ENCODE assay signal across 20 mouse cellular contexts in the genomic region with DNA sequence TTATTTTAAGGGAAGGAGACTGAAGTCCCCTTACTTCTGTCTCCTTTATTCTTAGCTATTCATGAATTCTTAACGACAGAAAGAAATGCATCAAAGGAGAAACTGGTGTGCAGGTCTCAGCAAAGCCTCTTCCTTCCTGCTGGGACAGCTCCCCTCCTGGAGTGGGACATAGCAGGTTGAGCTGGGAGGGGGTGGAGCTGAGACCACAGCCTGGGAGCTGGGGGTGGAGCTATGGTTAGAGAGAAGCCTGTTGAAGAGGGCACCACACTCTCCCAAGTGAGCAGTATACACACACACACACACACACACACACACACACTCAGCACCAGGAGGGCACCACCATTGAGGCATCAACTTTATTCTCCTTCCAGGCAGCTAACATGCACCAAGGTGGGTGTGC.
A peak's percentile ranks its signal among the peaks of the same experiment; 100 is the strongest.
DNase-seq lines count a peak whose midpoint lies in the region; ATAC-seq lines count a peak whose summit lies in the region.
"Had no signal": no experiment of that assay in that cellular context is flagged by ENCODE, and none has a peak within 500 bp of the region (broad histone marks: within the 10 kb centered on the region; RNA-seq: fewer than 3 reads in every experiment).

No protein-coding gene starts in this region.

- H3K4me1 ChIP-seq in embryonic facial prominence, embryonic 14.5 days (ENCODE audit: control insufficient read depth, insufficient read depth, low read length), result peaks cover 15% of the 10 kb centered on the region
- peaks cover 29% of the 10 kb centered on the region for H3K4me1 ChIP-seq in embryonic facial prominence, embryonic 10.5 days
- H3K4me1 ChIP-seq in midbrain, embryonic 12.5 days, result peaks cover 7% of the 10 kb centered on the region
- peaks cover 18% of the 10 kb centered on the region for H3K4me1 ChIP-seq in midbrain, embryonic 13.5 days (replicated peaks)

- DNase-seq in embryonic facial prominence, embryonic 14.5 days (ENCODE audit: low spot score), result peak; percentile 49
- no peak for DNase-seq in embryonic facial prominence, embryonic 10.5 days (ENCODE audit: low spot score)
- DNase-seq in ZHBTc4 (ENCODE audit: low read depth, low spot score), result peak; percentile 69
- no peak for DNase-seq in kidney, postnatal 36 days
- DNase-seq: adrenal gland, postnatal 25 days; cerebellum, adult 18-20 months; cerebellum, adult 9-11 months; cerebellum, postnatal 36 days; forebrain, postnatal 0 days; gastrocnemius, postnatal 14 days had no signal

- no peak overlapping the region for H3K4me3 ChIP-seq in embryonic facial prominence, embryonic 14.5 days (ENCODE audit: low read depth, low read length)
- H3K4me3 ChIP-seq in embryonic facial prominence, embryonic 10.5 days, result no peak overlapping the region
- no peak overlapping the region for H3K4me3 ChIP-seq in midbrain, embryonic 12.5 days
- H3K4me3 ChIP-seq in midbrain, embryonic 13.5 days (replicated peaks), result no peak overlapping the region
- H3K4me3 ChIP-seq: embryonic facial prominence, embryonic 12.5 days; forebrain, embryonic 13.5 days; heart, embryonic 12.5 days; hindbrain, embryonic 10.5 days had no signal

- WGBS in embryonic facial prominence, embryonic 14.5 days, result 3% methylated on average over 1 of the region's 1 CpGs
- 0% methylated on average over 1 of the region's 1 CpGs for WGBS in embryonic facial prominence, embryonic 10.5 days
- WGBS in midbrain, embryonic 12.5 days, result 0% methylated on average over 1 of the region's 1 CpGs
- WGBS in midbrain, embryonic 13.5 days, result 0% methylated on average over 1 of the region's 1 CpGs

- no peak overlapping the region for H3K4me2 ChIP-seq in embryonic facial prominence, embryonic 14.5 days (ENCODE audit: low read depth, low read length)
- no peak overlapping the region for H3K4me2 ChIP-seq in midbrain, embryonic 12.5 days (replicated peaks)
- no peak overlapping the region for H3K4me2 ChIP-seq in midbrain, embryonic 13.5 days (replicated peaks)
- H3K4me2 ChIP-seq: embryonic facial prominence, embryonic 12.5 days; forebrain, embryonic 13.5 days; heart, embryonic 12.5 days; hindbrain, embryonic 14.5 days had no signal

- no peak overlapping the region for H3K27ac ChIP-seq in embryonic facial prominence, embryonic 14.5 days (replicated peaks; ENCODE audit: low read depth, low read length)
- no peak overlapping the region for H3K27ac ChIP-seq in embryonic facial prominence, embryonic 10.5 days (replicated peaks)
- H3K27ac ChIP-seq in midbrain, embryonic 12.5 days (replicated peaks), result no peak overlapping the region
- no peak overlapping the region for H3K27ac ChIP-seq in midbrain, embryonic 13.5 days
- H3K27ac ChIP-seq: embryonic facial prominence, embryonic 12.5 days; forebrain, embryonic 13.5 days; hindbrain, embryonic 10.5 days; hindbrain, embryonic 14.5 days had no signal

- H3K9me3 ChIP-seq in embryonic facial prominence, embryonic 14.5 days (ENCODE audit: control insufficient read depth, low read length), result no peaks in the 10 kb centered on the region
- no peaks in the 10 kb centered on the region for H3K9me3 ChIP-seq in embryonic facial prominence, embryonic 10.5 days
- H3K9me3 ChIP-seq in midbrain, embryonic 12.5 days, result no peaks in the 10 kb centered on the region
- no peaks in the 10 kb centered on the region for H3K9me3 ChIP-seq in midbrain, embryonic 13.5 days
- H3K9me3 ChIP-seq: embryonic facial prominence, embryonic 12.5 days; forebrain, embryonic 13.5 days; heart, embryonic 12.5 days; hindbrain, embryonic 10.5 days had no signal

- no peak overlapping the region for H3K9ac ChIP-seq in embryonic facial prominence, embryonic 14.5 days (ENCODE audit: low read depth, low read length)
- H3K9ac ChIP-seq in midbrain, embryonic 12.5 days (replicated peaks), result no peak overlapping the region
- no peak overlapping the region for H3K9ac ChIP-seq in midbrain, embryonic 13.5 days (replicated peaks)
- H3K9ac ChIP-seq: embryonic facial prominence, embryonic 12.5 days; forebrain, embryonic 13.5 days; forebrain, postnatal 0 days; heart, embryonic 12.5 days; hindbrain, embryonic 14.5 days had no signal

- peak; percentile 38; the same call in 1 of the 2 replicates for ATAC-seq in embryonic facial prominence, embryonic 14.5 days (ENCODE audit: low read depth)
- ATAC-seq in midbrain, embryonic 12.5 days (ENCODE audit: low FRiP score, low read depth), result 0 out of 2 replicates have a peak, but pooled peaks have one; percentile 23
- no peak for ATAC-seq in midbrain, embryonic 13.5 days
- 0 out of 2 replicates have a peak, but pooled peaks have one; percentile 34 for ATAC-seq in megakaryocyte progenitor cell, adult 5-6 weeks (replicated peaks; ENCODE audit: poor library complexity)
- ATAC-seq in monocyte, adult 5-6 weeks (replicated peaks; ENCODE audit: insufficient number of reproducible peaks, low FRiP score, low TSS enrichment, poor library complexity, severe bottlenecking), result no peak
- ATAC-seq: activated CD4-positive, CD25-positive, alpha-beta regulatory T cell, adult 4 months; forebrain, embryonic 13.5 days; forebrain, postnatal 0 days had no signal

- peaks cover 8% of the 10 kb centered on the region; the same call in 1 of the 2 replicates for H3K27me3 ChIP-seq in embryonic facial prominence, embryonic 14.5 days (replicated peaks; ENCODE audit: control insufficient read depth, insufficient read depth, low read length)
- peaks cover 8% of the 10 kb centered on the region; the same call in 1 of the 2 replicates for H3K27me3 ChIP-seq in embryonic facial prominence, embryonic 10.5 days (replicated peaks; ENCODE audit: low read depth, poor library complexity, severe bottlenecking)
- peaks cover 40% of the 10 kb centered on the region for H3K27me3 ChIP-seq in midbrain, embryonic 12.5 days
- H3K27me3 ChIP-seq in midbrain, embryonic 13.5 days, result peaks cover 25% of the 10 kb centered on the region
- H3K27me3 ChIP-seq: embryonic facial prominence, embryonic 12.5 days; forebrain, embryonic 13.5 days; heart, embryonic 12.5 days had no signal

- H3K36me3 ChIP-seq in embryonic facial prominence, embryonic 14.5 days (ENCODE audit: control insufficient read depth, insufficient read depth, low read length), result no peaks in the 10 kb centered on the region
- no peaks in the 10 kb centered on the region for H3K36me3 ChIP-seq in embryonic facial prominence, embryonic 10.5 days (replicated peaks)
- no peaks in the 10 kb centered on the region for H3K36me3 ChIP-seq in midbrain, embryonic 12.5 days
- no peaks in the 10 kb centered on the region for H3K36me3 ChIP-seq in midbrain, embryonic 13.5 days
- H3K36me3 ChIP-seq: embryonic facial prominence, embryonic 12.5 days; heart, embryonic 12.5 days; hindbrain, embryonic 10.5 days had no signal

Comparison
In these comparisons a context has a peak if more than half of its experiments do, and no peak if none do; other contexts are left out.
1. ATAC-seq: peak in embryonic facial prominence, embryonic 14.5 days (single experiment), midbrain, embryonic 12.5 days (single experiment) and megakaryocyte progenitor cell, adult 5-6 weeks (single experiment); none in midbrain, embryonic 13.5 days (single experiment) and monocyte, adult 5-6 weeks (single experiment).
2. DNase-seq: peak in embryonic facial prominence, embryonic 14.5 days (single experiment) and ZHBTc4 (single experiment); none in embryonic facial prominence, embryonic 10.5 days (single experiment) and kidney, postnatal 36 days (0 of 2).